Mouse (Mus musculus): ENCODE measurements around the gene Nabp2. TPM values are rescaled to one million over a fixed set of nuclear protein-coding genes. Genes with fewer than 3 reads are reported as not detected.

Gene Nabp2
- polyA plus RNA-seq, 1 experiment: 82.9 TPM

DNA sequence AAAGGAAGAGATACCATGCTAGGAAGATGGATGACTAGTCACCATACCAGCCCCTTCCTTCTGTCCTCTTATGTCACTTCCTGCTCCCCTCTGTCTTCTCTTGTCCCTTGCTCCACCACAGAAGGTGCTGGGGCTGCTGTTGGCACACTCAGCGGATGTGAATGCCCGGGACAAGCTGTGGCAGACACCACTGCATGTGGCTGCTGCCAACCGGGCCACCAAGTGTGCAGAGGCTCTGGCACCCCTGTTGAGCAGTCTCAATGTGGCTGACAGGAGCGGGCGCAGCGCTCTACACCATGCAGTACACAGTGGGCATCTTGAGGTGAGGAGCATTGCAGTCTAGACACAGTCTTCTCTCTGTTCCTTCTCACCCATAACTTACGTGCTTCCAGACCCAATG lies 32.0 kb downstream of the Nabp2 start:
- H3K4me3 ChIP-seq (ENCODE audit: low read depth, low read length): no peak overlapping the region
- H3K9ac ChIP-seq (ENCODE audit: low read depth, poor library complexity, severe bottlenecking): no peak overlapping the region
- H3K4me1 ChIP-seq (ENCODE audit: control insufficient read depth, insufficient read depth, low read length): no peaks in the 10 kb centered on the region
- no peaks in the 10 kb centered on the region for H3K27me3 ChIP-seq (ENCODE audit: control insufficient read depth, insufficient read depth, low read length, poor library complexity, severe bottlenecking)
- TF ChIP-seq CTCF (IDR thresholded peaks at IDR 0.05; ENCODE audit: low read depth, low read length) (no peak), POLR2A (IDR thresholded peaks at IDR 0.05; ENCODE audit: insufficient read depth, low read length) (no peak), EP300 (IDR thresholded peaks at IDR 0.05; ENCODE audit: insufficient read depth, low read depth, low read length) (no peak)
- H3K27ac ChIP-seq (ENCODE audit: insufficient read depth, low read length): no peak overlapping the region
- no peaks in the 10 kb centered on the region for H3K9me3 ChIP-seq (replicated peaks; ENCODE audit: control insufficient read depth, insufficient read depth, low read length, poor library complexity, severe bottlenecking)
- H3K36me3 ChIP-seq (ENCODE audit: control insufficient read depth, insufficient read depth, low read length, poor library complexity, severe bottlenecking): peaks cover 26% of the 10 kb centered on the region

DNA sequence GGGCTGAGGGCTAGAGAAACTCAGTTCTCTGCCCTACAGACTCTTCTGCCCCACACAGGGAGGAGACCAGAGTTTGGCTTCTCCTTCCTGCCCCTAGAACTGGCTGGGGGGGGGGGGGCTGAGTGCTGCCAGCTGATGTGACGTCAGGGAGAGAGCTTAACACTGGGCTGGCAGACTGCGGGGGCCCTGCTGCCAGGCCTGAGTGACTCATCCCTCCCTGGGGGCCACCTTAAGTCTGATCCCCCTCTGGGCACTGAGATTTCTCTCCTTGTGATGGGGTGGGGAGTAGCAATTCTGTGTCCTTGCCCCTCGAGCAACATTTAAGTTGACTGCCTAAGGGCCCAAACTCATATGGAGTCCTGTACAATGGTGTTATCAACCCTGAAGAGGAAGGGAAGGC lies 32.8 kb downstream of the Nabp2 start:
- Histone ChIP-seq H3K27me3 (ENCODE audit: control insufficient read depth, insufficient read depth, low read length, poor library complexity, severe bottlenecking) (no peaks in the 10 kb centered on the region), H3K36me3 (ENCODE audit: control insufficient read depth, insufficient read depth, low read length, poor library complexity, severe bottlenecking) (peaks cover 19% of the 10 kb centered on the region), H3K4me3 (ENCODE audit: low read depth, low read length) (no peak overlapping the region), H3K4me1 (ENCODE audit: control insufficient read depth, insufficient read depth, low read length) (no peaks in the 10 kb centered on the region), H3K9ac (ENCODE audit: low read depth, poor library complexity, severe bottlenecking) (no peak overlapping the region), H3K9me3 (replicated peaks; ENCODE audit: control insufficient read depth, insufficient read depth, low read length, poor library complexity, severe bottlenecking) (no peaks in the 10 kb centered on the region), H3K27ac (ENCODE audit: insufficient read depth, low read length) (no peak overlapping the region)
- no peak for TF ChIP-seq POLR2A (IDR thresholded peaks at IDR 0.05; ENCODE audit: insufficient read depth, low read length)
- no peak for TF ChIP-seq CTCF (IDR thresholded peaks at IDR 0.05; ENCODE audit: low read depth, low read length)
- no peak for TF ChIP-seq EP300 (IDR thresholded peaks at IDR 0.05; ENCODE audit: insufficient read depth, low read depth, low read length)

DNA sequence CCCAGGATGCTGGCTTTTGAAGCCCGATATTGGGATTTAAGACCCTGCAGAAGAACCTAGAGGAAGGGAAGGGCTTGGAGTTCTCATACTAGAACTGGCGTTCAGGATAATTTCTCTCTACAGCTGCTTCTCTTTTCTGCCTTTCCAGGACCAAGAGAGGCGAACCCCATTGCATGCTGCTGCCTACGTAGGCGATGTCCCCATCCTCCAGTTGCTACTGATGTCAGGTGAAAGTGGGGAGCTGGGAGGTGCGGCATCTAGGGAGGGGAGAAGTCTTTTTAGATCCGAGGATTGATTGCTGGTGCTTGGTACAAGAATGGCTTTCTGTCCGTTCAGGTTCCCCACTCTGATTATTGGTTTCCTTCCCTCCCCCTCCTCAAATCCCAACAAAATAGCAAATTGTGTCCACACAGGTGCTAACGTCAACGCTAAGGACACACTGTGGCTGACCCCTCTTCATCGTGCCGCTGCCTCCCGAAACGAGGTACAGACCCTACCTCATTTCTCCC lies 33.3 kb downstream of the Nabp2 start:
- Histone ChIP-seq H3K9ac (ENCODE audit: low read depth, poor library complexity, severe bottlenecking) (peak overlapping the region; percentile 99), H3K4me1 (ENCODE audit: control insufficient read depth, insufficient read depth, low read length) (no peaks in the 10 kb centered on the region), H3K36me3 (ENCODE audit: control insufficient read depth, insufficient read depth, low read length, poor library complexity, severe bottlenecking) (peaks cover 19% of the 10 kb centered on the region), H3K27me3 (ENCODE audit: control insufficient read depth, insufficient read depth, low read length, poor library complexity, severe bottlenecking) (no peaks in the 10 kb centered on the region), H3K9me3 (replicated peaks; ENCODE audit: control insufficient read depth, insufficient read depth, low read length, poor library complexity, severe bottlenecking) (no peaks in the 10 kb centered on the region), H3K4me3 (ENCODE audit: low read depth, low read length) (peak overlapping the region; percentile 99), H3K27ac (ENCODE audit: insufficient read depth, low read length) (no peak overlapping the region)
- no peak for TF ChIP-seq CTCF (IDR thresholded peaks at IDR 0.05; ENCODE audit: low read depth, low read length)
- no peak for TF ChIP-seq EP300 (IDR thresholded peaks at IDR 0.05; ENCODE audit: insufficient read depth, low read depth, low read length)
- no peak for TF ChIP-seq POLR2A (IDR thresholded peaks at IDR 0.05; ENCODE audit: insufficient read depth, low read length)

DNA sequence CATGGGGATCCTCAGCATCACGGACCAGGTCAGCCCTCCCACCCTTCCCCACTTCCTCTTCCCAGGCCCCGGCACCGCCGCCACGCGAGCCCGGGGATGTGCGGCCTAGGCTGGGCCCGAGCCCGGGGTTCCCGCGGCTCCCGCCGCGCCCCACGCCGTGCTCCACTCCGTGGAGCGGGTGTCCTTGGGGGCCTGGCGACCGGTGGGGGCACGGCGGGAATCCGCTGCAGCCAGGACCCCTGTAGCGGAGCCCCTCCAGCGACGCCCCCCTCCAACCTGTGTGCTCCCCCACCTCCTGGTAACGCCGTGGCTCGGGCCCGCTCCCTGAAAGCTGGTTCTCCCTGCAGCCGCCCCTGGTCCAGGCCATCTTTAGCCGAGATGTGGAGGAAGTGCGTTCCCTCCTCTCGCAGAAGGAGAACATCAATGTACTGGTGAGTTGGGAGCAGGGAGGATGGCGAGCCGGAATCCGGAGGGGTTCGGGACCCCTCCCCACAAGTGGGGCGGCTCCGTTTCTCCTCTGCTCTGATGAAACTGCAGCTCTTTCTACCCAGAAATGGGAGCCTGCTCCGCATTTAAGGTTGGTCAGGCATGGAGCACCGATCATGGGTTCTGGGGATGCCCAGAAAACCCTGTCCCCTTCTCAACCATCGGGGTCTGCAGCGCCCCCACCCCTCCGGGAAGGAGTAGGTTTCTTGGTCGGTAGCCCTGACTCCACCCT lies 33.9 kb downstream of the Nabp2 start:
- peaks cover 15% of the 10 kb centered on the region for H3K36me3 ChIP-seq (ENCODE audit: control insufficient read depth, insufficient read depth, low read length, poor library complexity, severe bottlenecking)
- TF ChIP-seq EP300 (IDR thresholded peaks at IDR 0.05; ENCODE audit: insufficient read depth, low read depth, low read length) (no peak), CTCF (IDR thresholded peaks at IDR 0.05; ENCODE audit: low read depth, low read length) (peak; percentile 23)
- H3K4me3 ChIP-seq (ENCODE audit: low read depth, low read length): peak overlapping the region; percentile 99
- H3K9me3 ChIP-seq (replicated peaks; ENCODE audit: control insufficient read depth, insufficient read depth, low read length, poor library complexity, severe bottlenecking): no peaks in the 10 kb centered on the region
- no peaks in the 10 kb centered on the region for H3K27me3 ChIP-seq (ENCODE audit: control insufficient read depth, insufficient read depth, low read length, poor library complexity, severe bottlenecking)
- no peak overlapping the region for H3K27ac ChIP-seq (ENCODE audit: insufficient read depth, low read length)
- peak overlapping the region; percentile 99 for H3K9ac ChIP-seq (ENCODE audit: low read depth, poor library complexity, severe bottlenecking)
- no peaks in the 10 kb centered on the region for H3K4me1 ChIP-seq (ENCODE audit: control insufficient read depth, insufficient read depth, low read length)

DNA sequence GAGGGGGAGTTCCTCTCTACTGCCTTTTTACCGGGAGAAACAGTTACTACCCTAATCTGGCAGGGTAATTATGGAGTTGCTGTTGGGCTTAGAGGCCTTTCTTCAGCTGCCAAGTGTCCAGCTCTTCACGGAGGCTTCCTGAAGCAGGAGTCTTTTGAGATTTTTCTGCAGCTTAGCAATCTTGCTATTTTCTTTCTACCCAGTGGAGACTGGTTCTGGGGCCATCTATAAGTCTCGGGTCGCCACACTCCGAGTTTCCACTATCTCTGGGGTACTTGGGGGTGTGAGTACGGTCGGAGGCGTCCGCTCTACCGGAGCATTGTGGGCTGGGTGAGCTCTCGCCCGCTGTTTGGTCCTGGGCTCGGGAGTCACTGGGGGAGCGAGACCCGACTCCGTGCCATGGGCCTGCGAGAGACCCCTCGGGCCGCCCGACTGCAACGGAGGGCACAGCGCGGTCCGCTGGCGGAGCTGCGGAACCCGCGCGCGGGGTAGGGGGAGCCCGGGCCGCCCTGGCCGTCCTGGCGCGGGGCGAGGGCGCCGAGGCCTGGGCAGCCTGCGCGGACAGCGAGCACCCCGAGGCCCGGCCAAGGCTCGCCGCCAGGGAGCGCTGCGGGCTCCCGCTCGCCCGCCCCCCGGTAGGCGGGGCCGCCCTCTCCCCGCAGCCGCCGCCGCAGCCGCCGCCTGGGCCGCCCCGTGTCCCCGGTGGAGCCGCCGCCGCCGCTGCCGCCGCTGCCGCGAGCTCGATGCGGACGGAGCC lies 34.7 kb downstream of the Nabp2 start, which contains the start of gene Ankrd52:
Gene Ankrd52 (plus strand): TSS at position 661 of the 757 bp plus-strand sequence.
- H3K4me1 ChIP-seq (ENCODE audit: control insufficient read depth, insufficient read depth, low read length): no peaks in the 10 kb centered on the region
- TF ChIP-seq CTCF (IDR thresholded peaks at IDR 0.05; ENCODE audit: low read depth, low read length): peak; percentile 34
- no peak for TF ChIP-seq EP300 (IDR thresholded peaks at IDR 0.05; ENCODE audit: insufficient read depth, low read depth, low read length)
- TF ChIP-seq POLR2A (IDR thresholded peaks at IDR 0.05; ENCODE audit: insufficient read depth, low read length): no peak

DNA sequence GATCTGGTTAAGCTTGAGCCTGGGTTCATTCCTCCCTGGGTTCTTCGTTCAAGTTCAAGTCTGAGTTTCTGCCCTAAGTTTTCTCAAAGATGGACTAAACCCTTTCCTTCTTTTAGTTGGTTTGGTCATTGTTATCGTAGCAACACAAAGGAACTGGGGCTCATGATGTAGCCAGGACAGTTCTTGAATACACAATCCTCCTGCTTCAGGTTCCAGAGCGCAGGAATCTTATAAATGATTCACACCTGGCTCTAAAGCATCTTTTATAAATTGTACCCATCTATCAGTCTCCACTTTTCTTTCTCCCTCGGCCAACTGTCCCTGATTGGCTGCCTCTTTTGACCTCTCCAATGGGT lies 35.2 kb downstream of the Nabp2 start:
- H3K4me1 ChIP-seq (ENCODE audit: control insufficient read depth, insufficient read depth, low read length): no peaks in the 10 kb centered on the region
- no peak for TF ChIP-seq CTCF (IDR thresholded peaks at IDR 0.05; ENCODE audit: low read depth, low read length)
- no peak for TF ChIP-seq POLR2A (IDR thresholded peaks at IDR 0.05; ENCODE audit: insufficient read depth, low read length)
- no peak for TF ChIP-seq EP300 (IDR thresholded peaks at IDR 0.05; ENCODE audit: insufficient read depth, low read depth, low read length)
- H3K9ac ChIP-seq (ENCODE audit: low read depth, poor library complexity, severe bottlenecking): peak overlapping the region; percentile 99; the same call in 1 of the 2 replicates
- H3K4me3 ChIP-seq (ENCODE audit: low read depth, low read length): peak overlapping the region; percentile 81
- no peaks in the 10 kb centered on the region for H3K9me3 ChIP-seq (replicated peaks; ENCODE audit: control insufficient read depth, insufficient read depth, low read length, poor library complexity, severe bottlenecking)
- H3K27ac ChIP-seq (ENCODE audit: insufficient read depth, low read length): peak overlapping the region; percentile 27
- H3K36me3 ChIP-seq (ENCODE audit: control insufficient read depth, insufficient read depth, low read length, poor library complexity, severe bottlenecking): peaks cover 4% of the 10 kb centered on the region; the same call in 1 of the 2 replicates
- no peaks in the 10 kb centered on the region for H3K27me3 ChIP-seq (ENCODE audit: control insufficient read depth, insufficient read depth, low read length, poor library complexity, severe bottlenecking)

More for the DNA sequence above, 34.7 kb downstream of the Nabp2 start, which contains the start of gene Ankrd52:
- peaks cover 7% of the 10 kb centered on the region for H3K36me3 ChIP-seq (ENCODE audit: control insufficient read depth, insufficient read depth, low read length, poor library complexity, severe bottlenecking)
- H3K27ac ChIP-seq (ENCODE audit: insufficient read depth, low read length): peak within 1 kb of the TSS; percentile 27
- no peaks in the 10 kb centered on the region for H3K27me3 ChIP-seq (ENCODE audit: control insufficient read depth, insufficient read depth, low read length, poor library complexity, severe bottlenecking)
- peak within 1 kb of the TSS; percentile 99 for H3K9ac ChIP-seq (ENCODE audit: low read depth, poor library complexity, severe bottlenecking)
- H3K4me3 ChIP-seq (ENCODE audit: low read depth, low read length): peak within 1 kb of the TSS; percentile 99
- no peaks in the 10 kb centered on the region for H3K9me3 ChIP-seq (replicated peaks; ENCODE audit: control insufficient read depth, insufficient read depth, low read length, poor library complexity, severe bottlenecking)
